Mouse (Mus musculus) kidney, adult 10 weeks (tissue): ENCODE results near the gene Tdrd6. TPM values are rescaled to one million over a fixed set of nuclear protein-coding genes. Genes with fewer than 3 reads are reported as not detected.

Source experiments
- polyA plus RNA-seq: library from polyadenylated mRNA; stranded (reverse); fragments of 350-450 nt; fragmentation: Illumina TruSeq; extraction: RNeasy Lipid Tissue Mini Kit (QIAGEN cat#74804); gene quantifications from one replicate; pipeline ENCODE4 v1.2.3, GENCODE M21; 2014; ENCODE audit warnings: low read depth, low replicate concordance

Tdrd6 gene
- polyA plus RNA-seq, result 0.53 TPM

GRCm38 (mm10) chr17:43629496-43630426 is at the start of gene Tdrd6:
Gene Tdrd6, minus strand, starts transcription at chr17:43630299.

GRCm38 (mm10) chr17:43667290-43667843 is 37.3 kb upstream of the Tdrd6 start, which contains the start of gene Cyp39a1:
Gene Cyp39a1, plus strand, starts transcription at chr17:43667425.

GRCm38 (mm10) chr17:43666576-43667289 is 36.6 kb upstream of the Tdrd6 start, which contains the start of gene Slc25a27:
Gene Slc25a27, minus strand, starts transcription at chr17:43667214.

GRCm38 (mm10) chr17:43567992-43568888 is 61.9 kb downstream of the Tdrd6 start, which contains the start of gene Pla2g7:
Gene Pla2g7, plus strand, starts transcription at chr17:43568098.

Other genes with a start within 250 kb of the Tdrd6 start
- gene Mep1a, start 127.5 kb downstream of the Tdrd6 start, polyA plus RNA-seq, result 980 TPM
- gene Ankrd66, start 86.7 kb downstream of the Tdrd6 start, polyA plus RNA-seq, result not detected
- 51.9 TPM for gene Pla2g7, start 62.2 kb downstream of the Tdrd6 start, polyA plus RNA-seq
- gene Slc25a27, start 36.9 kb upstream of the Tdrd6 start, polyA plus RNA-seq, result 2.8 TPM
- gene Cyp39a1, start 37.1 kb upstream of the Tdrd6 start, polyA plus RNA-seq, result 29.1 TPM
- 32.3 TPM for gene Rcan2, start 171.1 kb upstream of the Tdrd6 start, polyA plus RNA-seq